Mouse (Mus musculus) G1E-ER4 (cell line): ENCODE data around the gene Fkbp8. TPM values are rescaled to one million over a fixed set of nuclear protein-coding genes. Genes with fewer than 3 reads are reported as not detected.

Experiments used
- GATA1 ChIP-seq: IDR thresholded peaks from one replicate; pipeline ENCODE4 v1.8.0; 2012; ENCODE audit warnings: low read length, inconsistent platforms
- polyA plus RNA-seq: library from polyadenylated mRNA; stranded (reverse); fragments of >175 nt; gene quantifications from 2 replicates; pipeline ENCODE4 v1.2.3, GENCODE M21; 2012

Fkbp8 gene
- 1,137 and 1,401 TPM in 2 replicates for polyA plus RNA-seq

DNA sequence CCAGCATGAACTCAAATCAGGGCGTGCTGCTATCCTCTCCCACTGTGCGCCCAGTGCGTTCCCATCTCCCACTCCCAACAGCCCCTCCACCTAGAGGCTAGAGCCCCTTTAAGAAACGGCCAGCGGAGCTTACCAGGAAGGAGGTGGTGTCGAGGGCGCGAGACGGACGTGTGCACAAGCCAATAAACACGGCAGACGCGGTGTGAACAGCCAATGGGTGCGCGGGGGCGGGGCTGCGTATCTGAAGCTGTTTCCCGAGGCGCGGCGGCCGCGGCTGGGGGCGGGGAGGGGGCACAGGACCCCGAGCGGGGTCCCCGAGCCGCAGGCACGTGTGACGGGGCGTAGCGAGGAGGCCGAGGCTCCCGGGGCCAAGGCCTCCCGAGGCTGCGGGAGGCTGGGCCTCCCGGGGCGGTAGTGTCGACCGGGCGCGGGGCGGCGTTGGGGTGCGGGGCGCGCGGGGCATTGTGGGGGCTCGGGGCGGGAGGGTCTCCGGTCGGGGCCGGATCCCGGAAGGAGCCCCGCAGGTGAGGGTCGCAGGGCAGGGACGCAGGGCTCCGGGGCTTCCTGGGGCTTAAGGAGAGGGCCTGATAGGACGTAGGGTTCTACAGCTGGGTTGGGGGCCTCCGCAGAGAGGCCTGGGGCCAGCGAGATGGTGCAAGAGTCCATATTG, at the start of gene Fkbp8, which contains the start of gene Kxd1:
Gene Fkbp8 (plus strand): TSS at position 213 of the 670 bp plus-strand sequence.
Gene Kxd1 (minus strand): TSS at position 445 of the 670 bp plus-strand sequence.
- no peak for TF ChIP-seq GATA1

DNA sequence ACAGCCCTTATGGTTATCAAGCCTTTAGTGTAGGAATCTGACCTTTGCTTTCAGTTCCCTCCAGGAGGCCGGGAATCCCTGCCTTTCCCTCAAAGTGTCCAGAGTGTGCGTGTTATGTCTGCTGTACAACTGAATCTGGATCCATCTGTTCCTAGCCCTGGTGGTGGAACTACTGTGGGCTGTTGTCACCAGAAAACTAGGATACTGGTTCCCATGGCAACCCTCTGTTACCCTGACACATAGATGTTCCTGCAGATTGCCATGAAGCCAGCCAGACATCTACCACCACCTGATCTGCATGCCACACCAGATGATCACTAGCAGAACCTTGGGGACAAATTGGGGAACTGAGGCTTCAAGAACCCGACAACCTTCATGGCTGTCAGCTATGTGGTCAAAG, 45.6 kb upstream of the Fkbp8 start:
- TF ChIP-seq GATA1 = no peak

DNA sequence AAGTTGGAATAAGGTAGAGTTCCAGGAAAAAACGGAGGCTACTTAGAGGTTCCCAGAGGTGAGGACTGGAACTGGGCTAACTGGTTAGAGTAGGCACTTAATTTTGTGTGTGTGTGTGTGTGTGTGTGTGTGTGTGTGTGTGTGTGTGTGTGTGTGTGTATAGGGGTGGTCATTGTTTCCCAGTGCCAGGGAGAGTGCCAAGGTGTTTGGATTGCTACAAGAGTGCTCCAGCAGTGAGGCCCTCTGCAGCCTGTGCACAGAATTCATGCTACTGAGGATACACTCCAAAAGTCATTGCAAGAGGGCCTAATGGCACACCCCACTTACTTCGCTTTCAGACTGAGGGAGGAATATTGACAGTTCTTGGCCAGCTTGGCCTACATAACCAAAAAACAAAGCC, 44.6 kb upstream of the Fkbp8 start:
- TF ChIP-seq GATA1 = no peak

DNA sequence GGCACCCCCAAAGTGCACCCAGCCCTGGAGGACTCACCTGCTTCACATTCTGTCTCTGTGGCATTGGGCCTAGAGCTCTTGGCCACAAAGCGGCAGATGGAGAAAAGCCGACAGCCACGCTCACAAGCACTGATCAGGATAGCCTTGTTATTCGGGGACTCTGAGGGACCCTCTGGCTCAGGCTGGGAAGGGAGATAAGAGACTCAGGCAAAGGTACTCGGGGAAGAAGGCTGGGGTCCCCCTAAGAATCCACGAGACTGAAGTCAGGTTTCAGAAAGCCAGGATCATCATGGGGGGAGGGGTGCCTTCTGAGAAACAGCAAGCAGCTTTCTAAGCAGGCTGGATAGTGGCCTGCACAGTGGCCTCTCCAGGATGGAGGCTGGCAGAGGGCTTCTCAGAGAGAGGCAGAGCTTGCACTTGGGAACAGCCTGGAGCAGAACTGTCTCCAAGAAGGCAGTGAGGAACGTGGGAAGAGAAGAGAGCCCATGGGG, 41.3 kb upstream of the Fkbp8 start:
- no peak for TF ChIP-seq GATA1

DNA sequence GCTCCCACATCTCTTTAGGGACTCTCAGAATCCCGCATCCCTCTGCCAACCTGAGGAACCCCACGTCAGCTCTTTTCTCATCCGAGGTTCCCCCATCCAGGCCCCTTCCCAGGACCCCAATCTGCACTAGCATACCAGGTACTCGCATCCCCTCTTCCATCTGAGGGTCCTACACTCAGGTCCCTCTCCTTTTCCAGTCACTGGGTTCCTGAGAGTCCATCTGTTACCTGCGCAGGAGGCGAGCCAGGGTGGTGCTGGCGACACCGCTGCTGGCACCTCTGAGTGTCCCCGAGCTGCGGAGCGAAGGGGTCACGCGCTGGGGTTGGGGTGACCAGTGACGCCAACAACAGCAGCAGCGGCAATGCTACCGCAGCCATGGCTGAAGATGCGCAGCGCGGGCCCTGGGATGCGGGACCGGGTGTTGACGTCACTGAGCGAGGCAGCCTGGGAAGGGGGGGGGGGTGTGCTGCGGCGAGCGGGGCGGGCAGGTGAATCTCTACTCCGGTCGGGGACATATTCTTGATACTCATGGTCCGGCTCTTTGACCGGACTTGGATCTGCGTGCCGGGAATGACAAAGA, 40.5 kb upstream of the Fkbp8 start, which contains the start of gene Tmem59l:
Gene Tmem59l (minus strand): TSS at position 418 of the 580 bp plus-strand sequence.
- no peak for TF ChIP-seq GATA1

DNA sequence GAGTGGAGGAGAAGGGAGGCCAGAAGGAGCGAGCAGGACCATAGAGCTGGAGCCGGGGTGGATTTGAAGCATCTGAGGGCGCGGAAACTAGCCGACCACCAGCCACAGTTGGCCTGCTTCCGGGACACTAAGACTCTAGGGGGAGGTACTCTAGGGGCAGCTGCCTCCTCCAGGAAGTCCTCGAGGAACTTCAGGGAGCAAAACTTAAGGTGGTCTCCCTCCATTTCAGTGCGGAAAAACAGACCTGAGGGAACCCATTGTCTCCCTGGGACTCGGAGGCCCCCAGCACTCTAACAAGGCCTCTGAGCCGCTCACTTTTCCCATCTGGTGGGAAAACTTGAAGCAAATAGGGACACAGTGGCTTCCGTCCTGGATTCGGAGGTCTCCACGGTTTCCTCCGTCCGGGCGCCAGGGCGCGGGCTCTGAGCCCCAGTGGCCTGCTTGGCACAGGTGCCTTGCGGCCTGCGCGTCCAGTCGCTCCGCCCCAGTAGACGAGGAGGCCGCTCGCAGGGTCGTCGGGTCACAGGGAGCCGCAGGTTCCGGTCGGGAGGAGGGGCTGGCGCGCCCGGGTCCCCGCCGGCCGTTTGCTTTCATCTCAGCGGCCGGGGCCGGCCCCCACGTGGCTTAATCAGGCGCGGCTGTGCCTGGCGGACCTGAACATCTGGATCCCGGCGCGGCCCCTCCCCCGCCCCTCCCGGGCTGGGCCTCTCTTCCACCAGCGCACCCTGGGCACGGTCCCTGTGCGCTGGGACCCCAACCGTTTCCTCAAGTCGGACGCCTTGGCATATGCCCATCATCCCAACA, 39.3 kb upstream of the Fkbp8 start:
- no peak for TF ChIP-seq GATA1

DNA sequence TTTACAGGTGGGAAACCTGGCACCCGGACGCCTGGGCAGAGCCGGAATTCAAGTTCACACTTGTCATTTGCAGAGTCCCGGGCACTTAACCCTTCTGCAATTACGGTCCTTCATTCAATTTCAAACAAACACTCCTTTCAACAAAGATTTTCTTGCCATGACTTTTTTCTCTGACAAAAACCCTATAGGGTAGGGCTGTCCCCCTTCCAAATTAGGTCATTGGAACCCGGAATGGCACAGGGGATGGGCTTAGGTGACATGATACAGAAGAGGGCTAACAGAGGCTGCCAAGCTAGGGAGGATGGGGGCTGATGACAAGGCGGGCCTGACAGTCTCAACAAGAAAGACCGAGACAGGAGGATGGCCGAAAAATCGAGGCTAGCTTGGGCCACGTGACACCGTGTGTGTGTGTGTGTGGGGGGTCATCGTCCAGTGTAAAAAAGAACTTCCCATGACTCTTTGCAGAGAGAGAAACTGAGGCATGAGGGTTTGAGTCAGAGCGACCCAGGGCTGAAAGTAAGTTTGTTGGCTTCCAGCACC, 38.5 kb upstream of the Fkbp8 start:
- no peak for TF ChIP-seq GATA1

DNA sequence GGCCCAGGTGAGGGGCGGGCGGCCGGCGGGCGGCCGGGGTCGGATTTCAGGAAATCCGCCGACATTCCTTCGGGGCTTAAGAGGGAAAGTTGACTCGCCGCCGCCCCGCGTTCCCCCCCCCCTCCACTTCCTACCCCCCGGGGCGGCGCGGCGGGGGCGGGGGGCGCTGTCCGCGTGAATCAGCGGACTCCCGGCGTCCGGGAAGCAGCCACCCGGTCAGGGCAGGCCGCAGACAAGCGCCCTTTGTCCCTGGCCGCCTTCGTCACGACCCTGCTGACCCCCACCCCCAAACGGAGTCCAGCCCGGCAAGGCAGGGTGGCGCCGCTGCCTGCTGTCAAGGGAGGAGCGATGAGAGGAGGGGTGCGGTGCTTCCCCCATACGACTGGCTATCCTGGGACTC, 37.9 kb upstream of the Fkbp8 start:
- TF ChIP-seq GATA1 = no peak

DNA sequence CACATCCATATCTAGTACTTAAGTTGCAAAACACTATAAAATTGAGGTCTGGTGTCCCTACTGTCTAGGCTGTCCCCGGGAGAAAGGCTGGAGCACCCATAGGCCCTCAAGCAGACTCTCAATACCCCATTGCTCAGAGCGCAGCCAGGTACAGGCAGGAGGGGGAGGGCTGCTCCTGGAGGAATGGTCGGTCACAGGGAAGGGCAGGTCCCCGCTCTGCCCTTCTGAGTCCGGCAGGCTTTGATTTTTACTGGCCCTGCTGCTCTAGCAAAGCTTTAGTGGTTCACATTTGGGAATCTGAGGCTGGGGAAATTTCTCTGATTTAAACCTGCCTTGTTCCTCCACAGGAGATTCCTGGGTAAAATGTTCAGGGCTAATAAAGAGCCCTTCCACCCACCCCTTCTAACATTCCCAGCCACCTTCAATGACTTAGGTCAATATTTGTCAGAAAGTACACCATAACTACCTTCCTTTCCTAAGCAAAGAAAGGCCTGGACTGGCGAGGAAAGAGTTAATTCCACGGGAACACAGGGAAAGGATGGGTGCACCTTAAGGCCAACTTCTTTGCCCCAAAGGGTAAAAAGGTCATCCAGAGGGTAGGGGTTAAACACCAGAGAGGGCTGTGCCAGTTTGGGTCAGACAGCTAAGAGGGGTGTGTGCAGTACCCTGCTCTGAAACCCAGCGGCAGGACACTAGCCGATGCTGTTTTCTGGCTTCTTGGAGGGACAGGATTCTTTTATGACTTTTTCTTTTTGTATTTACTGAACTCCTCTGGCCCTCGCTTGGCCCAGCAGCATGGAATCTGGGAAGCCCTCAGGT, 37.3 kb upstream of the Fkbp8 start:
- no peak for TF ChIP-seq GATA1

DNA sequence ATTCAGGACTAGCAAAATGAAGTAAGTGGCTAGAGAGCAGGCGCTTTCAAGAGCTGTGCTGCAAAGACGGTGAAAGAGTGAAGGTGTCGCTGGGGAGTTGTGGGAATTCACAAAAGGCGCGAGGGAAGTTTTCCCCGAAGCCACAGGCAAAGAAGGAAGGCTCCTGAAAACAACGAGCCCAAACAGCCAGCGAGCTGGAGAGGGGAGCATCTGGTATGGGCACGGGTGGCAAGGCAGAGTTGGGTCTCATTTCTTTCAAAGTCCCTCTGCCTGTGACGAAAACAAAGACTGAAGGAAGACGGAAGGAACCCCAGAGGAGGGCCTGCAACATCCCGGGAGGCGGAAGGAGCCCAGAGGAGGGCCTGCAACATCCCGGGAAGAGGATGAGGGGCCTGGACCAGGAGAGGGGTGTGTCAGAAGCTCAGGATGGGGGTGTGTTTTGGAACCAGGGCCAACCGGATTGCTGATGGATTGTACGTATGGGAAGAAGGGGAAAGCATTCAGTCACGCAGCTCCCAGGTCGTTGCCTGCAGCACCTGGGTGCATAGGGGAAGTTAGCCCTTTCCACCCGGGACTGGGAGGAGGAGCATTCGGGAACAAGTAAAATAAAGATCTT, 36.5 kb upstream of the Fkbp8 start:
- TF ChIP-seq GATA1 = no peak

DNA sequence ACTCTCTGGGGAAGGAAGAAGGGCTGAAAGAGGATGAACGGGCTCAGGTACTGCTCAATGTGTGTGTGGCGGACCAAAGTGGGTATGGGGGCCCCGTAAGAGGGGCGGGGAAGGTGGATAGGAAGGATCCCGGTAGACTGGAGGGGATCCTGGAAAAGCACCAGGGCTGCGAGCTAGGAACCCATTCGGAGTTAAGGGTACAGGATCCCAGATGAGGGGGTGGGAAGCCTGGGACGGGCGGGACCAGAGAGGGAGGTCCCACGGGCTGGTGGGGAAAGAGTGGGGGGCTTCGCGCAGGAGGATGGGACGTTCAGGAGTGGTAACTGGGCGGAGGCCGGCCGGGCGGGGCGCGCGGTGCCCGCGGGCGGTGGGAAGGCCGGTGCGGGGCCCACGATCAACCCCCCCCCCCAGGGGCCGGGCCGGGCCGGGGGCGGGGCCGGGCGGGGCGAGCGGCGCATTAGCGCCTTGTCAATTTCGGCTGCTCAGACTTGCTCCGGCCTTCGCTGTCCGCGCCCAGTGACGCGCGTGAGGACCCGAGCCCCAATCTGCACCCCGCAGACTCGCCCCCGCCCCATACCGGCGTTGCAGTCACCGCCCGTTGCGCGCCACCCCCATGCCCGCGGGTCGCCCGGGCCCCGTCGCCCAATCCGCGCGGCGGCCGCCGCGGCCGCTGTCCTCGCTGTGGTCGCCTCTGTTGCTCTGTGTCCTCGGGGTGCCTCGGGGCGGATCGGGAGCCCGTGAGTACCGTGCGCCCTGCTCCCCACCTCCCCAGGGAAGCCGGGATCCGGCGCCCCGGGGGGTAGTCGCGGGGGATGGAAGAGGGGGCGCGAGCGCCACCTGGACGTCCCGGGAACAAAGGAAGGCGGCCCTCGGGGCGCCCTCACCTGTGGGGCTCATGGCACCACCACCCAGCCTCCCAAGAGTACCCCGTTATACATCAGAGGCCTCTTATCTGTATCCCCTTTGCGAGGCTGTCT, 34.6 kb upstream of the Fkbp8 start, which contains the start of gene Crlf1:
Gene Crlf1 (plus strand): TSS at position 495 of the 977 bp plus-strand sequence.
- no peak for TF ChIP-seq GATA1

DNA sequence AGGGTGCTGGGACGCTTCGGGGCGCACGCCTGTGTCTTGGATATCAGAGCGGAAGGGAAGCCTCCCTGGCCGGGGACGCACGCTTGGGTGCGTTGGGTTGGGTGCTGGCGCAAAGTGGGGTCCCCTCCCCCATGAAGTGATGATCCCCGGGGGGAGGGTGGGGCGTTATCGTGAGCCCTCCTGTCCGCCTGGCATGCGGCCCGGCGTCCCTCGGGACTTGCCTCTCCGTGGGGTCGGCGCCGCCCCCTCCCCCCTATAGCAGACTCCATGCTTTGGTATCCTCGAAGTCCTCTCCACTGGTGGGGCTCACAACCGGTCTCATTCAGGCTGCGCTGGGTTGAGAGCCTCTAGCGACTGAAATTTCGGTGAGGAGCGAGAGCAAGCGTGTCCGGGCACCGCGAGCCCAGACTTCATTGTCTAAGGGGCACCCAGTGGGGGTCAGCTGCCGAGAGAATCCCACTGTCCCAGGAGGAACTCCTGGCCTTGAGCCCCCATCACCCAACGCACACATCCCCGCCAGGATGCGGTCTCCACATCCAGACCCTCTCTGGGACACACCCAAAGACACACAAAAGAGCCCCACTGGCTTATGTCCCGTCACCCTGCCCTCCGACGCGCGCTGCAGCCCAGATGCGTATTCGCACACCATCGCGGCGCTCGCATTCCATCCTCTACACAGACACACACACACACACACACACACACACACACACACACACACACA, 33.7 kb upstream of the Fkbp8 start:
- TF ChIP-seq GATA1 = no peak
